Mouse (Mus musculus): ENCODE measurements at regions not wholly inside any gene's neighbourhood (a gene's known extent, or its start where the extent isn't known, plus 50 kb on each side); places are given as distances from the start of the nearest gene placed in this dataset.

- Histone ChIP-seq H3K27ac (replicated peaks; ENCODE audit: low read depth, low read length) (no peak overlapping the region), H3K27me3 (ENCODE audit: control insufficient read depth, insufficient read depth, low read length) (no peaks in the 10 kb centered on the region), H3K9ac (replicated peaks; ENCODE audit: low read length) (no peak overlapping the region), H3K4me1 (ENCODE audit: control insufficient read depth, insufficient read depth, low read length) (no peaks in the 10 kb centered on the region), H3K36me3 (ENCODE audit: control insufficient read depth, insufficient read depth, low read length) (no peaks in the 10 kb centered on the region), H3K4me2 (ENCODE audit: low read length) (no peak overlapping the region), H3K4me3 (replicated peaks; ENCODE audit: low read depth, low read length) (no peak overlapping the region), H3K9me3 (ENCODE audit: control insufficient read depth, low read length) (no peaks in the 10 kb centered on the region)
- DNase-seq (no peak), ATAC-seq (ENCODE audit: low FRiP score, low TSS enrichment) (no peak)
- WGBS: 88% methylated on average over 2 of the region's 2 CpGs
Observed at GRCm38 (mm10) chr12:35703479-35703878, 168.6 kb upstream of the Ahr start.

DNA sequence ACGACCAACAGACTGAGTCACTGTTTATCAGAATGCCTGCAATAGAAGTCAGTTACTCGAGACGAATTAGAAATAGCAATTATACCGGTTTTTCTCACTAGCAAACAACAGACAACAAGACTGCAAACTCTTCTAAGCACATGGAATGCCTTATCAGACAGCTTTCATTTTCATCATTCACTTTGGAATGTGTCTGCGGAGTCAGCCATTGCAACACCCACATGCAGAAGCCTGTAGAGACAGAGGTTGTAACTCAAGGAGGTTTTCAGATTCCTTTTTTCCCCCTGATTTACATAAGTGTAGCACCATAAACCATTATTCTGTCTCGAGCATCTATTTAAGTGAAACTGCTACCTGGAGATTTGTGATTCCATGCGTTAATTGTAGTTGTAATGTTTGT lies 167.8 kb upstream of the Ahr start:
- Histone ChIP-seq H3K4me2 (ENCODE audit: low read length) (no peak overlapping the region), H3K9ac (replicated peaks; ENCODE audit: low read length) (no peak overlapping the region), H3K27me3 (ENCODE audit: control insufficient read depth, insufficient read depth, low read length) (no peaks in the 10 kb centered on the region), H3K9me3 (ENCODE audit: control insufficient read depth, low read length) (no peaks in the 10 kb centered on the region), H3K4me1 (ENCODE audit: control insufficient read depth, insufficient read depth, low read length) (no peaks in the 10 kb centered on the region), H3K4me3 (replicated peaks; ENCODE audit: low read depth, low read length) (no peak overlapping the region), H3K36me3 (ENCODE audit: control insufficient read depth, insufficient read depth, low read length) (no peaks in the 10 kb centered on the region), H3K27ac (replicated peaks; ENCODE audit: low read depth, low read length) (no peak overlapping the region)
- ATAC-seq (ENCODE audit: low FRiP score, low TSS enrichment): no peak
- 80% methylated on average over 7 of the region's 7 CpGs for WGBS
- no peak for DNase-seq

DNA sequence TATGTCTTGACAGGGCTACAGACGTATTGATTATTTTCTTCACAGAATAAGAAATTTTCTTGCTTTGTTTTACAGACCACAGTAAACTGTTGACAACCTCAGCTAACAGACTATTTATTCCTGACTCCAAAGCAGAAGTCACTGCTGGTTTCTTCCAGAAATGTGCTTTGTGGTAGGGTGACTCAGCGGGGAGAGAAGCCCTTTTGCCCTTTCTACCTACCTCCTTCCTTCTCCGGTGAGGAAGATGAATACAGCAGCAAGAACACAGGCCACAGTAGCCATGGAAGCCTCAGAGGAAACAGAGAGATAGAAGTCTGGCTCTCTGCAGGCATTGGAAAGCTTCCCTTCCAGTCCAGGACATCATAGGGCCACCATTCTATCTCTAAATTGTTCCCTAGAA lies 159.4 kb upstream of the Ahr start:
- Histone ChIP-seq H3K4me2 (ENCODE audit: low read length) (no peak overlapping the region), H3K4me3 (replicated peaks; ENCODE audit: low read depth, low read length) (no peak overlapping the region), H3K27ac (replicated peaks; ENCODE audit: low read depth, low read length) (no peak overlapping the region), H3K9ac (replicated peaks; ENCODE audit: low read length) (no peak overlapping the region), H3K36me3 (ENCODE audit: control insufficient read depth, insufficient read depth, low read length) (no peaks in the 10 kb centered on the region), H3K27me3 (ENCODE audit: control insufficient read depth, insufficient read depth, low read length) (no peaks in the 10 kb centered on the region), H3K9me3 (ENCODE audit: control insufficient read depth, low read length) (no peaks in the 10 kb centered on the region), H3K4me1 (ENCODE audit: control insufficient read depth, insufficient read depth, low read length) (no peaks in the 10 kb centered on the region)
- ATAC-seq (ENCODE audit: low FRiP score, low TSS enrichment) (no peak), DNase-seq (no peak)
- WGBS: 87% methylated on average over 3 of the region's 3 CpGs

DNA sequence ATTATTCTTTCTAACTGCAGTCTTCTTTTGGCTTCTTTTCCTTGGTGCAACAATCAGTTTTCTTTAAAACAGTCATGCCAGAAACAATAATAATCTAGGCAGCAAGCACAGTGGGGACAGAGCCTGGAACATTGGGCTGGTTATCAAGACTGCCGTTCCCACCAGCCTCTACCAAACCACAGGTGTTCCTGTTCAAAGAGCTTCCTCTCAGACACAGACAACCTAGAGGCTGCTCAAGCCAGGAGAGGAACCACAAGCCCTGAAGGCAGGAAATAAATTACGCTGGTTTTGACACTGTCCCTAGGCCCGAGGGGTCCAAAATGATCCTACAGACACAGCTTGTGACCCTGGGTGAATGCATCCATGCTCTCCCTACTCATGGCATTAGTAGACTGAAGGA lies 156.1 kb upstream of the Ahr start:
- ATAC-seq (ENCODE audit: low FRiP score, low TSS enrichment): no peak
- H3K4me2 ChIP-seq (ENCODE audit: low read length): no peak overlapping the region
- no peak overlapping the region for H3K9ac ChIP-seq (replicated peaks; ENCODE audit: low read length)
- H3K27ac ChIP-seq (replicated peaks; ENCODE audit: low read depth, low read length): no peak overlapping the region
- WGBS: 79% methylated on average over 3 of the region's 3 CpGs
- no peak for DNase-seq
- no peaks in the 10 kb centered on the region for H3K4me1 ChIP-seq (ENCODE audit: control insufficient read depth, insufficient read depth, low read length)
- no peaks in the 10 kb centered on the region for H3K9me3 ChIP-seq (ENCODE audit: control insufficient read depth, low read length)
- H3K36me3 ChIP-seq (ENCODE audit: control insufficient read depth, insufficient read depth, low read length): no peaks in the 10 kb centered on the region
- H3K4me3 ChIP-seq (replicated peaks; ENCODE audit: low read depth, low read length): no peak overlapping the region
- H3K27me3 ChIP-seq (ENCODE audit: control insufficient read depth, insufficient read depth, low read length): no peaks in the 10 kb centered on the region

GRCm38 (mm10) chr12:35686231-35686630 lies 151.4 kb upstream of the Ahr start:
- no peak overlapping the region for H3K9ac ChIP-seq (replicated peaks; ENCODE audit: low read length)
- 91% methylated on average over 2 of the region's 2 CpGs for WGBS
- no peak for ATAC-seq (ENCODE audit: low FRiP score, low TSS enrichment)

DNA sequence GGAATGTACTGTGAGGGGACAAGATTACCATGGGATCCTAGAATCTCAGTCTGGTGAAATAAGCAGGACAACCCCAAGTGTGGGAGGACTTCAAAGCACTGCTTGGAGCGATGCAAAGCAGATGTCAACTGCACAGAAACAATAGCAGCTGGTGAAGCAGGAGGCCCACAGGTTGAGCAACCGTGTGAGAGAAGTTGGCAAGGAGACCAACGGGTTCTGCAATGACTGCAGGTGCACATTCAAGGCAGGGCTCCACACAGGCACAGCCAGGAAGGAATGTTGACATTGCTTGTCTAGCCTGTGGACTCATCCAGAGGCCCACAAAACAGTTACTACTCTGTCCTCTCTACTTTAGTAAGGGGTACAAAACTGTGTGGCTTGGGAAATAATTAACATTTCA lies 150.4 kb upstream of the Ahr start:
- H3K36me3 ChIP-seq (ENCODE audit: control insufficient read depth, insufficient read depth, low read length): no peaks in the 10 kb centered on the region
- no peaks in the 10 kb centered on the region for H3K9me3 ChIP-seq (ENCODE audit: control insufficient read depth, low read length)
- no peak overlapping the region for H3K4me2 ChIP-seq (ENCODE audit: low read length)
- H3K27ac ChIP-seq (replicated peaks; ENCODE audit: low read depth, low read length): no peak overlapping the region
- no peak for DNase-seq
- H3K9ac ChIP-seq (replicated peaks; ENCODE audit: low read length): no peak overlapping the region
- H3K4me1 ChIP-seq (ENCODE audit: control insufficient read depth, insufficient read depth, low read length): no peaks in the 10 kb centered on the region
- no peak for ATAC-seq (ENCODE audit: low FRiP score, low TSS enrichment)
- H3K4me3 ChIP-seq (replicated peaks; ENCODE audit: low read depth, low read length): no peak overlapping the region
- WGBS: 58% methylated on average over 3 of the region's 3 CpGs
- no peaks in the 10 kb centered on the region for H3K27me3 ChIP-seq (ENCODE audit: control insufficient read depth, insufficient read depth, low read length)

More at GRCm38 (mm10) chr12:35686231-35686630, 151.4 kb upstream of the Ahr start:
- no peaks in the 10 kb centered on the region for H3K36me3 ChIP-seq (ENCODE audit: control insufficient read depth, insufficient read depth, low read length)
- no peak for DNase-seq
- no peak overlapping the region for H3K4me2 ChIP-seq (ENCODE audit: low read length)
- no peaks in the 10 kb centered on the region for H3K9me3 ChIP-seq (ENCODE audit: control insufficient read depth, low read length)
- no peaks in the 10 kb centered on the region for H3K4me1 ChIP-seq (ENCODE audit: control insufficient read depth, insufficient read depth, low read length)
- no peak overlapping the region for H3K27ac ChIP-seq (replicated peaks; ENCODE audit: low read depth, low read length)
- no peaks in the 10 kb centered on the region for H3K27me3 ChIP-seq (ENCODE audit: control insufficient read depth, insufficient read depth, low read length)
- H3K4me3 ChIP-seq (replicated peaks; ENCODE audit: low read depth, low read length): no peak overlapping the region

DNA sequence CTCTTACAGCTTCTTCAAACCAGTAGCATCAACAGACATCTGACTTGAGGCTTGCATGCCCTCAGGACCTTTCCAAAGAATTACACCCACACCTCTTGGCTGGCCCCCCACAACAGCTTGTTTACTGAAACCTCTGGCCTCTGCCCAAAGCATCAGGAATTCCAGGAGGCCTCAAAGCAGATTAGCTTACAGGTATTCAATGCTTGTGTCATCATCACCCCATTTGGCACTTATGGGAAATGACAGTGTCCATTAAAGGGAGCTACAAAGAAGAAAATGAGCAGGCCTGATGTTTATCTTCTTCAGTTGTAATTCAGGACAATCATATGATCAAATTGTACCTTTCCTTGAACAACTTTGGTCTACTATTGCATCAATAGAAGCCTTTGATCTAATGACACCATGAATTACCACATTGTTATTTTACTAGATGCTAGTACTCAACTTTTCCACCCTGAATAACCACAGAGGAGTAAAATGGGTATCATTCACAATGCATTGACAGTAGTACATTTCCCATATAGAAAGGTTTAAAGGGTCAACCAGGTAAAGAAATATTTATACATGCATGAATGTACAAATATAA lies 147.1 kb upstream of the Ahr start:
- ATAC-seq (ENCODE audit: low FRiP score, low TSS enrichment) (no peak), DNase-seq (no peak)
- H3K9ac ChIP-seq (replicated peaks; ENCODE audit: low read length): no peak overlapping the region
- H3K27ac ChIP-seq (replicated peaks; ENCODE audit: low read depth, low read length): no peak overlapping the region
- no peaks in the 10 kb centered on the region for H3K4me1 ChIP-seq (ENCODE audit: control insufficient read depth, insufficient read depth, low read length)
- H3K36me3 ChIP-seq (ENCODE audit: control insufficient read depth, insufficient read depth, low read length): no peaks in the 10 kb centered on the region
- no peak overlapping the region for H3K4me2 ChIP-seq (ENCODE audit: low read length)
- H3K27me3 ChIP-seq (ENCODE audit: control insufficient read depth, insufficient read depth, low read length): no peaks in the 10 kb centered on the region
- no peak overlapping the region for H3K4me3 ChIP-seq (replicated peaks; ENCODE audit: low read depth, low read length)
- H3K9me3 ChIP-seq (ENCODE audit: control insufficient read depth, low read length): no peaks in the 10 kb centered on the region

- DNase-seq: no peak
- Histone ChIP-seq H3K36me3 (ENCODE audit: control insufficient read depth, insufficient read depth, low read length) (no peaks in the 10 kb centered on the region), H3K27me3 (ENCODE audit: control insufficient read depth, insufficient read depth, low read length) (no peaks in the 10 kb centered on the region), H3K9me3 (ENCODE audit: control insufficient read depth, low read length) (no peaks in the 10 kb centered on the region), H3K27ac (replicated peaks; ENCODE audit: low read depth, low read length) (no peak overlapping the region), H3K4me1 (ENCODE audit: control insufficient read depth, insufficient read depth, low read length) (no peaks in the 10 kb centered on the region), H3K9ac (replicated peaks; ENCODE audit: low read length) (no peak overlapping the region), H3K4me3 (replicated peaks; ENCODE audit: low read depth, low read length) (no peak overlapping the region), H3K4me2 (ENCODE audit: low read length) (no peak overlapping the region)
- ATAC-seq (ENCODE audit: low FRiP score, low TSS enrichment): no peak
- WGBS: 85% methylated on average over 4 of the region's 4 CpGs
Observed at GRCm38 (mm10) chr12:35679903-35680302, 145.1 kb upstream of the Ahr start.

DNA sequence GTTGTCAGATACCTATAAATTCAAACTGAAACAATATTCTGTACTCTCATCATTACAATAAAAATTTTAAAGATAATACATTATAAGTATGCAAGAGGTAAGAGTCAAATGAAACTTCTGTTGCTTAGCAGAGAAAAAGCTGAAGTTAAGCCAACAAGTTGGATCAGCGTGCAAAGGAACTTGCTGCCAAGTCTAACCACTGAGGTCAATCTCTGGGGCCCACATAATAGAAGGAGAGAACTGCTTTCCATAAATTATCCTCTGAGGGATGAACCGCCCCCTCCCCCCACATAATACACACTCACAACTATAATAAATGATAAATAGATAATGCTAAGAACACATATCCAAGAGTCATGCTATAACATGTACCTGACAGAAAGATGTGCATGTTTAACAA lies 144.2 kb upstream of the Ahr start:
- no peak overlapping the region for H3K4me2 ChIP-seq (ENCODE audit: low read length)
- no peaks in the 10 kb centered on the region for H3K9me3 ChIP-seq (ENCODE audit: control insufficient read depth, low read length)
- WGBS: 77% methylated on average over 2 of the region's 2 CpGs
- no peak overlapping the region for H3K27ac ChIP-seq (replicated peaks; ENCODE audit: low read depth, low read length)
- H3K36me3 ChIP-seq (ENCODE audit: control insufficient read depth, insufficient read depth, low read length): no peaks in the 10 kb centered on the region
- H3K27me3 ChIP-seq (ENCODE audit: control insufficient read depth, insufficient read depth, low read length): no peaks in the 10 kb centered on the region
- no peak for DNase-seq
- no peak overlapping the region for H3K4me3 ChIP-seq (replicated peaks; ENCODE audit: low read depth, low read length)
- no peak for ATAC-seq (ENCODE audit: low FRiP score, low TSS enrichment)
- no peak overlapping the region for H3K9ac ChIP-seq (replicated peaks; ENCODE audit: low read length)
- H3K4me1 ChIP-seq (ENCODE audit: control insufficient read depth, insufficient read depth, low read length): no peaks in the 10 kb centered on the region

Measured in midbrain, embryonic 14.5 days (tissue).